Mouse (Mus musculus): ENCODE measurements around the gene Olfr1385.
"Not testable (repeated sequence)": the region's sequence is repeated elsewhere in the genome, so short reads cannot be mapped to it uniquely, and the experiment has no call there.

The Olfr1385 gene

DNA sequence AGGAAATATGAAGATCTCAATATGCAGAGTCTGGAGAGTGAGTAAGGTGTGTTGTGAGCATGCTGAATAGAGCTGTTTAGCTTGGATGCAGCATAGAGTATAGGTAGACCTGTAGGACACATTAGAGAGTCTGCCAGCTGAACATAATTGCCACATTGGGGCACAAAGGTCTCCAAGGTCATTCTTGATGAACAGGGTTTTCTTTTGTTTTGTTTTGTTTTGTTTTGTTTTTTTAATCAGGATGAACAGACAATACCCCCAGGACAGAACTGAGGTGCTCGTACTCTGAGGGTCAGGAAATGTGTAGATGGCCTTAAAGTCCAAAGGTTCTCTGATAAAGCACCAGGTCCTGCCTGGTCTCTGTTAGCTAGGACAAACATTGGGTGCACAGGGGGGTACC, at the start of gene Olfr1385:
TSS of gene Olfr1385 (plus strand) at position 301 of the 400 bp plus-strand sequence.
- DNase-seq = not testable (repeated sequence)

- no peak for DNase-seq
Observed at GRCm38 (mm10) chr11:49455043-49455442, 33.8 kb upstream of the Olfr1385 start, which contains the start of gene Olfr1387. Gene Olfr1387, plus strand, starts transcription at chr11:49455343.

- not testable (repeated sequence) for DNase-seq
Observed at GRCm38 (mm10) chr11:49464746-49465145, 24.1 kb upstream of the Olfr1385 start, which contains the start of gene Olfr1386. Gene Olfr1386, plus strand, starts transcription at chr11:49465046.

GRCm38 (mm10) chr11:49485973-49486372, 2.9 kb upstream of the Olfr1385 start:
- DNase-seq = no peak

DNA sequence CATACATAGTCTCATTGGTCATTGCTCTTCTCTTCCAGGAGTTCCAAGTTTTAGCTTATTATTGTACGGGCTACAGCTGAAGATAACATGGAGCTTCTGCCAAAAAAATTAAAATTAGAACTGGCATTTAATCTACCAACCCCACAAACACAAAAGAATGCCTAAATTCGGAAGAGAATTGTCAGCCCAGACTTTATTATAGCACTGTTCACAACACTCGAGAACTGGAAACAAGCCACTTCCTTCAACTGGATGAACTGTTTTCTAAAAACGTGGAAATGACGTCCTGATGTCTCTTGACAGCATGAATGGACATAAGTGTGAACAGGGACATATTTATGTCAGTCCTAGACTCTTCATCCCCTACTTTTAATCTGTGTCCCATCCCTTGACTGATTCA, 29.2 kb downstream of the Olfr1385 start:
- DNase-seq = no peak

DNA sequence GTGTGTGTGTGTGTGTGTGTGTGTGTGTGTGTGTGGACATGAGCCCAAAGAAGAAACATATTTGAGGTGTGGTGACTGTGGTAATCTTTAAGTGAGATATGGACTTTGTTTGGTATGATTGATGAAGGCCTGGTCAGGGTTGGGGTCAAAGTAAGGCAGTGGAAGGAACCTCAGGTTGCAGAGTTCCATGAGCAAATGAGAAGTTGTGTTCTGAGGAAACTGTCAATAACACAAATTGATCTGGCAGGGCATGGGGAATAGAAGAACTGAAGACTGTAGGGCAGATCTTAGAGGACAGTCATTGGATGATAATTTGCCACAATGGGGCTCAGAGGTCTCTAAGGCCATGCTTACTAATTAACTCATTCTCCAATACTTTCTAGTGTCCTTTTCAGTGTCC, 30.5 kb downstream of the Olfr1385 start, which contains the start of gene Olfr1383:
TSS of gene Olfr1383 (plus strand) at position 301 of the 400 bp plus-strand sequence.
- DNase-seq = no peak

GRCm38 (mm10) chr11:49527947-49528346, 39.1 kb downstream of the Olfr1385 start, which contains the start of gene Olfr1382:
Gene Olfr1382, plus strand, starts transcription at chr11:49528247.
- DNase-seq = no peak

- DNase-seq = no peak
Observed at GRCm38 (mm10) chr11:49532761-49533160, 43.9 kb downstream of the Olfr1385 start.

DNA sequence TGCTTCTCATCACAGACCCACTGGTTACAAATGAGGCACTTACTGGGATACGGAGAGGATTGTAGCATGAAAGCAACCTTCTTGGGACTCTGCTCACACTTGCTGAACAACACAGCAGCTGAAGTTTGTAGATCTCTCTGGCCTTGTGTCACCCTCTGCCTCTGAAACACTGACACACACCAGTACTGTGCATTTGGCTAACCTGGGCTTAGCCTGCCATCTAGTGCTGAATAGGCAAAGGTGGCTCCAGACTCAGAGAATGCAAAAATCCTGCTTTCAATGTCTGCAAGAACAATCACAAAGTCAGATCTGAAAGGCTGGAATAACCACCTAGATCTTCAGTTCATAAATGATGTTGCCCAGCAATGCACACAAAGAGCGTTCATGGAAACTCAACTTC, 47.8 kb downstream of the Olfr1385 start:
- not testable (repeated sequence) for DNase-seq

DNA sequence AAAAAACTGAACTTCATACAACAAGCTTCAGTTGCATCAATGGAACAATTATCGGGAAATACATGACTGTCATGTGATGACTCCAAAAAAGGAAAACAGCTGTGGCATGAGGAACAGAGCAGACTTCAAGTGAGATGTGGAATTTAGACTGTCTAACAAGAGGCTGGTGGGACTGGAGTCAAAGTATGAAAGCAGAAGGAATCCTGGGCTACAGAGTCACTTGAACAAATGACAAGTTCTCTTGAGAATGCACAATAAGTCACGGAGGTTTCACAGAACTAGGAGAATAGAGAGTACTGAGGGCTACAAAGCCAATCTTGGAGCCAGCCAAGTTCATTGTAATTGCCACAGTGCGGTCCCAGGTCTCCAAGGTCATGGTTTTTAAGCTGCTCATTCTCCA, 54.3 kb downstream of the Olfr1385 start, which contains the start of gene Olfr1381:
TSS of gene Olfr1381 (plus strand) at position 301 of the 400 bp plus-strand sequence.
- not testable (repeated sequence) for DNase-seq
